Mouse (Mus musculus) liver, embryonic 14.5 days (tissue): ENCODE data around the gene Csad. TPM values are rescaled to one million over a fixed set of nuclear protein-coding genes. Genes with fewer than 3 reads are reported as not detected.

ENCODE experiments used
- ATAC-seq: fragments of 200-750 bp; cut with Nextera tagmentation; 2 replicates; pipeline ENCODE4 v1.8.0; 2017; ENCODE audit warnings: moderate number of reproducible peaks, mild to moderate bottlenecking, moderate library complexity; ENCODE audit not compliant: insufficient read depth
- DNase-seq, 3 experiments: peaks; one replicate each; pipeline ENCODE4 v3.0.0-alpha.2; 2012 to 2013; ENCODE audit warnings: low read depth in 3 of 3, low spot score in 3 of 3
- H3K27ac ChIP-seq: fragments of 300-500 bp; sonication (generic); 2 replicates; pipeline ENCODE4 v1.5.1; 2014; ENCODE audit warnings: moderate library complexity, mild to moderate bottlenecking, control low read depth, inconsistent platforms
- H3K27me3 ChIP-seq: fragments of 300-500 bp; sonication (generic); 2 replicates; pipeline ENCODE4 v1.6.1; 2014; ENCODE audit warnings: mild to moderate bottlenecking, low read length, moderate library complexity; ENCODE audit not compliant: control insufficient read depth, insufficient read depth
- H3K36me3 ChIP-seq: fragments of 300-500 bp; sonication (generic); replicated peaks from 2 replicates; pipeline ENCODE4 v1.6.1; 2014; ENCODE audit warnings: low read depth; ENCODE audit not compliant: control insufficient read depth, insufficient read depth
- H3K4me1 ChIP-seq, 2 experiments: fragments of 200-500 bp in 1 of 2; fragments of 300-500 bp in 1 of 2; sonication (generic) in 1 of 2; replicated peaks; 2 replicates each; pipeline ENCODE4 v1.6.1; 2012 to 2014; ENCODE audit warnings: antibody characterized with exemption in 1 of 2, inconsistent platforms in 1 of 2, low read length in 1 of 2; ENCODE audit not compliant: control insufficient read depth in 2 of 2, insufficient read depth in 2 of 2
- H3K4me2 ChIP-seq: fragments of 300-500 bp; sonication (generic); 2 replicates; pipeline ENCODE4 v1.6.1; 2014; ENCODE audit warnings: low read depth, mild to moderate bottlenecking, control low read depth, moderate library complexity
- H3K4me3 ChIP-seq, 2 experiments: fragments of 200-500 bp in 1 of 2; fragments of 300-500 bp in 1 of 2; sonication (generic) in 1 of 2; 2 replicates each; pipeline ENCODE4 v1.5.1; 2012 to 2014; ENCODE audit warnings: low read depth in 2 of 2, low read length in 2 of 2, mild to moderate bottlenecking in 2 of 2, control low read depth in 1 of 2, inconsistent platforms in 1 of 2, moderate library complexity in 1 of 2; ENCODE audit not compliant: insufficient read depth in 1 of 2
- H3K9ac ChIP-seq: fragments of 300-500 bp; sonication (generic); replicated peaks from 2 replicates; pipeline ENCODE4 v1.6.1; 2014; ENCODE audit warnings: mild to moderate bottlenecking, control low read depth, moderate library complexity
- H3K9me3 ChIP-seq: fragments of 300-500 bp; sonication (generic); 2 replicates; pipeline ENCODE4 v1.6.1; 2016; ENCODE audit warnings: low read length, mixed read lengths; ENCODE audit not compliant: control insufficient read depth
- CTCF ChIP-seq: IDR thresholded peaks from 2 replicates; pipeline ENCODE4 v1.5.1; 2016; ENCODE audit warnings: antibody characterized with exemption, low read depth, control low read depth
- EP300 ChIP-seq: IDR thresholded peaks from 2 replicates; pipeline ENCODE4 v1.6.1; 2016; ENCODE audit warnings: antibody characterized with exemption, low read depth
- WGBS: fragments of 180-500 bp; shearing (Covaris S2); extraction: QIAGEN DNeasy Blood & Tissue Kit; methylation state at CpG from one replicate; pipeline ENCODE4 v1.1.7; 2014; ENCODE audit not compliant: insufficient replicate concordance; 5-methylcytosine and 5-hydroxymethylcytosine counted together
- polyA plus RNA-seq, 2 experiments: library from polyadenylated mRNA; depleted of rRNA in 1 of 2; stranded (reverse) in 1 of 2; unstranded in 1 of 2; fragments of >200 nt; fragmentation: Nextera tagmentation in 1 of 2; extraction: Ambion mirVana in 1 of 2; gene quantifications; 2 replicates each; pipeline versions ENCODE4 v1.2.1 to v1.2.3; 2012 to 2014

Gene Csad
- polyA plus RNA-seq, 2 experiments: 17.9 to 24.0 TPM

DNA sequence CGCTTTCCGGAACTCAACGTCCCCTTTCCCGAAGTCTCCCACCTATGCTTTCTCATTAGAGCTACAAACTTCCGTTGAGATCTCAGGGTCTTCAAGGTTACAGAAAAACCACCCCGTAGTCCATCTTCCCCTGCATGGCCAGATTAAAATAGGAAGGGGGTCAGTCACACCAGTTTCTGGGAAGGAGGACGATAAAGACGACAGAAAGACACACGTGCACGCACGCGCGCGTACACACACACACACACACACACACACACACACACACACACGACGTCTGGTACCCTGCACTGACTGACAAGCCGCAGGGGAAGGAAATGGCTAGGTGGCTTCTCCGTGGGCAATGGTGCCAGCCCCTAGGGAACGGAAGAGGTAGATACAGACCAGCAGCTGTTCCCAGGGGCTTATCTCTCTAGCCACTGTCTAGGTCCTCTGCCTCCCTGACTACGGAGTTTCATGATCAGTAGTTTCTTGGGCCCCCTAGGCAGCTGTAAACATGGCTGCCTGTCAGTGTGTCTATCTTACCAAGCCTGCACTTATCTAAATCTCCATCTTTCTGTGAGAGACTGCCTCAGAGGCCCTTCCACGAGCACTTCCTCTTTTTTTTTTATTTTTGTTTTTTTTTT, 20.6 kb upstream of the Csad start:
- Histone ChIP-seq H3K36me3 (no peaks in the 10 kb centered on the region), H3K4me1 (peaks cover 3 to 11% of the 10 kb centered on the region in 2 experiments), H3K9me3 (no peaks in the 10 kb centered on the region), H3K4me2 (peak overlapping the region; percentile 82), H3K9ac (peak overlapping the region; percentile 40; the same call in 1 of the 2 replicates), H3K27me3 (peaks cover 3% of the 10 kb centered on the region), H3K27ac (no peak overlapping the region), H3K4me3 (peak overlapping the region; percentile 39 to 42)
- 1% methylated on average over 21 of the region's 21 CpGs for WGBS
- TF ChIP-seq EP300: peak; percentile 56
- 0 out of 2 replicates have a peak, but pooled peaks have one; percentile 3 for TF ChIP-seq CTCF
- peak; percentile 83 for ATAC-seq
- DNase-seq: peak in 2 of 3 experiments; percentile 49 to 52

DNA sequence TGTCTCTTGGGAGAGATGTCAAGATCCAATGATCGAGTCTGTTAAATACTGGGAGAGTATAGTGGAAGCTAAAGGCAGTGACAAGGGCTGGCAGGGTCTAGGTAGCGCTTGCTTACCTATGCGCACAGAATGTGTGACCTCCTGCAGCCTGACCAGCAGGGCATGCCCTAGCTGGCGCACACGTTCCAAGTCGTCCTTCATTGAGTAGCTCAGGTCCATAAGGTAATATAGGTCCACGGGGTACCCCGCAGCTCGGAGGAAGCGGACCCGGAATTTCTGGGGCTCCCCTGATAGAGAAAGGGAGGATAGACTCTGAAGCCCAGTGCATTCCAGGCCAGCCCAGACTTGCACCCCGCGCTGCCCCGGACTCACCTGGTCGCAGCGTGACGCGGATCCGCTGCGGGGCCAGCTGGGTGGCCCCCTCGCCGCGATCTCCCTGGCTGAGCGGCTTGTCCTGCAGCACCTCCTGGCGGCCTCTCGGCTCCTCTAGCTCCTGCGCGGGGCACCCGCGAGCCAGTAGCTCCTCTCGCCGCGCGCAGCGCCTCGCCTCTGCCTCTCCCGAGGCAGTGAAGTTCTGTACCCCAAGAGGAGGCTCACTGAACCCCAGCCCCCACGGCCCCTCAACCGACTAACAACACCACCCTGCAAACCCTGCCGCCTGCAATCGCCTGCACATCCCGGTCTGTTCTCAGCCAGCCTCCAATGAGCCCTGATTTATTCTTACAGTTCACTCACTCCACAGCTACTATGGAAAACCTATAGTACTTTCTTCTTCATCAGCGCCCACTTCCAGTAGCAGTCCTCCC, 19.9 kb upstream of the Csad start:
- no peaks in the 10 kb centered on the region for H3K9me3 ChIP-seq
- no peak overlapping the region for H3K27ac ChIP-seq
- H3K4me2 ChIP-seq: peak overlapping the region; percentile 82
- H3K9ac ChIP-seq: peak overlapping the region; percentile 37; the same call in 1 of the 2 replicates
- ATAC-seq (peak; percentile 72), DNase-seq (peak in 1 of 3 experiments; percentile 36)
- H3K4me3 ChIP-seq: peak overlapping the region; percentile 39 to 42
- TF ChIP-seq CTCF (peak; percentile 85), EP300 (no peak)
- peaks cover 3% of the 10 kb centered on the region for H3K27me3 ChIP-seq
- peaks cover 3 to 11% of the 10 kb centered on the region in 2 experiments for H3K4me1 ChIP-seq
- no peaks in the 10 kb centered on the region for H3K36me3 ChIP-seq
- 3% methylated on average over 43 of the region's 43 CpGs for WGBS

DNA sequence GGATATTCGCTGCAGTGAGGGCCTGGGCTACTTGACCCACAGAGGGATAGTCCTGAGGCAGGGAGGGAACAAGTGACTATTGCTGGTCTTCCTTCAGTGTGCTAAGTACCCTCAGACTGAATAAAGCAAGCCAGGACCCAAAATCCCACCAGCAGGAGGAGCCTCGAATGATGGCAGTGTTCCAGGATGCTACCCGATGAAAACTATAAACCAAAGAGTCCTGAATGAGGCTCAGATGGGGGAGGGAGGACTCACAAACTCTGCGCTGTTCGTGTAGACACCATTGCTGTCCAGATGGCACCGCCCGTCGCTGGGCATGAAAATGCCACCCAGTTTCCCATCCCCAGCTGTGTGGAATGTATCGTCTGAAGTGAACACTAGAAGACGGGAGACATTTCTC, 17.9 kb upstream of the Csad start:
- Histone ChIP-seq H3K36me3 (no peaks in the 10 kb centered on the region), H3K4me2 (no peak overlapping the region), H3K4me3 (no peak overlapping the region), H3K9ac (no peak overlapping the region), H3K4me1 (peaks cover 3 to 11% of the 10 kb centered on the region in 2 experiments), H3K27me3 (peaks cover 3% of the 10 kb centered on the region), H3K27ac (no peak overlapping the region), H3K9me3 (no peaks in the 10 kb centered on the region)
- ATAC-seq: no peak
- no peak for DNase-seq
- WGBS: 58% methylated on average over 10 of the region's 10 CpGs
- TF ChIP-seq CTCF (no peak), EP300 (no peak)

DNA sequence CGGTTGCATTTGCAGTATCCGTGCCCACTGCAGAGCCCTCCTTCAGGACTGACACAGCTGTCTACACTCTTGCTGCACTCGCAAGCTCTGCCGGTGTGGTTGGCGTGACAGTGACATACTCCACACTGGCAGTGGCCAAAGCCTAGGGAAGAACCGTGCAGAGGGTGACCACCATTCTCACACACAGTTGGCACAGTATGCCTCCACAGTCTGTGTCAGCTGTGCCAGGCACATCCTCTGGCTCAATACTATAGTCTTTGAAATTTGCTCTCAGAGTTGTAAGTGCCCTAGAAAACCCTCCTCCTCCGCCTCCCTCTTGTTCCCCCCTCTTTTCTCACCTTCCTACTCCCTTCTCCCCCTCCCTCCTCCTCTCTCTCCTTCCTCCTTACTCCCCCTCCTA, 12.8 kb upstream of the Csad start:
- peaks cover 10% of the 10 kb centered on the region; the same call in 1 of the 2 replicates for H3K36me3 ChIP-seq
- no peak for DNase-seq
- H3K27me3 ChIP-seq: no peaks in the 10 kb centered on the region; the same call in 1 of the 2 replicates
- H3K4me3 ChIP-seq: no peak overlapping the region
- WGBS: 80% methylated on average over 7 of the region's 7 CpGs
- no peak for ATAC-seq
- no peak overlapping the region for H3K9ac ChIP-seq
- H3K27ac ChIP-seq: no peak overlapping the region
- no peaks in the 10 kb centered on the region for H3K9me3 ChIP-seq
- no peak overlapping the region for H3K4me2 ChIP-seq
- H3K4me1 ChIP-seq: no peaks in the 10 kb centered on the region
- no peak for TF ChIP-seq EP300
- TF ChIP-seq CTCF: no peak
